Mouse (Mus musculus) layer of hippocampus, adult 8-10 months (tissue): ENCODE measurements at regions not wholly inside any gene's neighbourhood (a gene's known extent, or its start where the extent isn't known, plus 50 kb on each side); places are given as distances from the start of the nearest gene placed in this dataset.

ENCODE experiments used
- DNase-seq, 2 experiments: peaks; one replicate each; pipeline ENCODE4 v3.0.0; 2022; ENCODE audit warnings: low spot score in 2 of 2

GRCm38 (mm10) chr10:92625781-92626180, 96.4 kb downstream of the Nedd1 start:
- no peak for DNase-seq

- no peak for DNase-seq
These were observed 106.4 kb downstream of the Nedd1 start for GRCm38 (mm10) chr10:92615684-92616379.

- no peak for DNase-seq
These were observed 107.9 kb downstream of the Nedd1 start for GRCm38 (mm10) chr10:92614341-92614740.

- DNase-seq, result no peak
These were observed 111.2 kb downstream of the Nedd1 start for GRCm38 (mm10) chr10:92611060-92611459.

GRCm38 (mm10) chr10:92606761-92607160, 115.5 kb downstream of the Nedd1 start:
- no peak for DNase-seq

GRCm38 (mm10) chr10:92605646-92606045, 116.6 kb downstream of the Nedd1 start:
- no peak for DNase-seq

- DNase-seq, result no peak
These were observed 122.1 kb downstream of the Nedd1 start for GRCm38 (mm10) chr10:92600116-92600515.

GRCm38 (mm10) chr10:92595496-92596355, 126.5 kb downstream of the Nedd1 start:
- no peak for DNase-seq

- no peak for DNase-seq
These were observed 128.2 kb downstream of the Nedd1 start for GRCm38 (mm10) chr10:92593947-92594460.

GRCm38 (mm10) chr10:92578872-92579271, 143.3 kb downstream of the Nedd1 start:
- no peak for DNase-seq

GRCm38 (mm10) chr10:92570496-92570895, 151.7 kb downstream of the Nedd1 start:
- DNase-seq, result no peak

- no peak for DNase-seq
These were observed 164.8 kb downstream of the Nedd1 start for GRCm38 (mm10) chr10:92557463-92557862.

GRCm38 (mm10) chr10:92556526-92557422, 165.4 kb downstream of the Nedd1 start:
- no peak for DNase-seq

GRCm38 (mm10) chr10:92555727-92556525, 166.3 kb downstream of the Nedd1 start:
- DNase-seq, result no peak

- DNase-seq, result no peak
These were observed 168.3 kb downstream of the Nedd1 start for GRCm38 (mm10) chr10:92553966-92554365.

- no peak for DNase-seq
These were observed 173.2 kb downstream of the Nedd1 start for GRCm38 (mm10) chr10:92548875-92549586.

GRCm38 (mm10) chr10:92538433-92538832, 183.8 kb downstream of the Nedd1 start:
- no peak for DNase-seq

GRCm38 (mm10) chr10:92516886-92517285, 205.3 kb downstream of the Nedd1 start:
- no peak for DNase-seq

- no peak for DNase-seq
These were observed 210.5 kb downstream of the Nedd1 start for GRCm38 (mm10) chr10:92511769-92512168.

GRCm38 (mm10) chr10:92510677-92511076, 211.5 kb downstream of the Nedd1 start:
- DNase-seq, result no peak
